Mouse (Mus musculus): ENCODE results near the gene Kdelc2. TPM values are rescaled to one million over a fixed set of nuclear protein-coding genes. Genes with fewer than 3 reads are reported as not detected.
A peak's percentile ranks its signal among the peaks of the same experiment; 100 is the strongest.

The Kdelc2 gene
- polyA plus RNA-seq, 1 experiment from 2014 or later = 4.3 TPM

- DNase-seq (ENCODE audit: low spot score) = peak; percentile 29
These were observed 52.2 kb downstream of the Kdelc2 start for GRCm38 (mm10) chr9:53435830-53436570.

DNA sequence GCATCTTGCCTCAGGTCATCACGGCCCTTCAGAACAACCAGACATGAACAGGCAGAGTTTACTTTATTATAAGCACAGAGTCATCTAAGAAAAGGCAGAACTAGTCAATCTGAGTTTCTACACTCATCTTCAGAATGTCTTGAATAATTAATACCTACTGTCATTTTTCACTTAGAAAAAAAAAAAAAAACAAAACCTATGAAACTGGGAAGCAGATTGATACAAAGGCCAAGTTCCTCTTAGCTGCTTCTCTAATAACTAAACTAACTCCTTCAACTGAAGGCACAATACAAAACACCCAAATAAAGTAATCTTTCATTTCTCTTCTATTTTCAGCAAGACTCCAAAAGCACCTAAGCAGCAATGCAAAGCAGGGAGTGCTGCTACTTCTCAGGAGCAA, 66.8 kb downstream of the Kdelc2 start:
- no peak for DNase-seq (ENCODE audit: low spot score)

Small RNA genes lying within 50 kb of the gene (microRNA-seq; reads per million reads assigned to microRNA genes)
- not detected for gene Mir130c (ENCODE audit: borderline number of aligned reads)

Other genes with a start within 250 kb of the Kdelc2 start
- gene Ddx10, start 136.0 kb upstream of the Kdelc2 start, polyA plus RNA-seq (2015; fragmentation: Nextera tagmentation; extraction: Ambion mirVana) = 43.0 and 43.2 TPM in 2 replicates
- gene Exph5, start 82.4 kb upstream of the Kdelc2 start, polyA plus RNA-seq (2015; fragmentation: Nextera tagmentation; extraction: Ambion mirVana) = 0.46 and 0.49 TPM in 2 replicates
- gene 4930550C14Rik, start 18.3 kb downstream of the Kdelc2 start, polyA plus RNA-seq (2015; fragmentation: Nextera tagmentation; extraction: Ambion mirVana) = 3.6 and 4.6 TPM in 2 replicates
- gene Atm, start 152.7 kb downstream of the Kdelc2 start, polyA plus RNA-seq (2015; fragmentation: Nextera tagmentation; extraction: Ambion mirVana) = 11.0 and 13.5 TPM in 2 replicates
- 13.3 and 13.5 TPM in 2 replicates for gene Npat, start 153.0 kb downstream of the Kdelc2 start, polyA plus RNA-seq (2015; fragmentation: Nextera tagmentation; extraction: Ambion mirVana)
- 88.6 and 99.1 TPM in 2 replicates for gene Acat1, start 226.4 kb downstream of the Kdelc2 start, polyA plus RNA-seq (2015; fragmentation: Nextera tagmentation; extraction: Ambion mirVana)

Measured in thymus, postnatal 0 days (tissue).